Mouse (Mus musculus): ENCODE data around the gene Alpk1. TPM values are rescaled to one million over a fixed set of nuclear protein-coding genes. Genes with fewer than 3 reads are reported as not detected.

Alpk1 gene
- polyA plus RNA-seq, 1 experiment from 2014 or later: 0.99 TPM

- Histone ChIP-seq H3K4me1 (replicated peaks; ENCODE audit: control insufficient read depth, insufficient read depth, low read length) (peaks cover 8% of the 10 kb centered on the region), H3K27ac (ENCODE audit: low read length) (no peak overlapping the region), H3K4me2 (ENCODE audit: low read length) (no peak overlapping the region), H3K27me3 (replicated peaks; ENCODE audit: control insufficient read depth, insufficient read depth, low read length) (peaks cover 4% of the 10 kb centered on the region; the same call in 1 of the 2 replicates), H3K4me3 (replicated peaks; ENCODE audit: low read length) (no peak overlapping the region), H3K9ac (replicated peaks; ENCODE audit: low read depth, low read length) (no peak overlapping the region), H3K36me3 (ENCODE audit: control insufficient read depth, insufficient read depth) (no peaks in the 10 kb centered on the region), H3K9me3 (ENCODE audit: control insufficient read depth, low read length) (no peaks in the 10 kb centered on the region)
- peak; percentile 37; the same call in 1 of the 2 replicates for ATAC-seq
- 5% methylated on average over 2 of the region's 2 CpGs for WGBS
Observed at GRCm38 (mm10) chr3:127716759-127717158, 63.6 kb downstream of the Alpk1 start.

DNA sequence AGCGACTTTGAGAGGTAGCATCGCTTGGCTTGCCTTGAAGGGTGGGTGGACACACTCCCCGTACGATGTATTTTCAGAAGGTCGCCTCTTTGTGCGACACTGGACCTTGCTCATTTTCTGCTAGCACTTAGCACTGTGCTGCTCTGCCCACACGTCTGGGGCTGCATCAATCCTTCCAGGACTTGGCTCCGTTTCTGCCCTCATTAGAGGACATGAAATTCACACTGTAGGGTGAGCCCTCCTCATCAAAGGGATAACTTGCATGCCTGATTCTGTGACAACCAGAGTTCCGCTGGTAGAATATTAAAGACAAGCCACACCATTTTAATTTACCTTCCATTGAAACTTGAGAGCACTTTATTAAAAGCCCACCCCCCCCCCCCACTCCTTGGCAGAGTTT is 67.2 kb downstream of the Alpk1 start:
- Histone ChIP-seq H3K4me1 (replicated peaks; ENCODE audit: control insufficient read depth, insufficient read depth, low read length) (peaks cover 8% of the 10 kb centered on the region), H3K27me3 (replicated peaks; ENCODE audit: control insufficient read depth, insufficient read depth, low read length) (peaks cover 4% of the 10 kb centered on the region; the same call in 1 of the 2 replicates), H3K9ac (replicated peaks; ENCODE audit: low read depth, low read length) (no peak overlapping the region), H3K27ac (ENCODE audit: low read length) (peak overlapping the region; percentile 1; the same call in 1 of the 2 replicates), H3K9me3 (ENCODE audit: control insufficient read depth, low read length) (no peaks in the 10 kb centered on the region), H3K4me2 (ENCODE audit: low read length) (no peak overlapping the region), H3K36me3 (ENCODE audit: control insufficient read depth, insufficient read depth) (no peaks in the 10 kb centered on the region), H3K4me3 (replicated peaks; ENCODE audit: low read length) (no peak overlapping the region)
- peak; percentile 89 for ATAC-seq
- 21% methylated on average over 9 of the region's 9 CpGs for WGBS

DNA sequence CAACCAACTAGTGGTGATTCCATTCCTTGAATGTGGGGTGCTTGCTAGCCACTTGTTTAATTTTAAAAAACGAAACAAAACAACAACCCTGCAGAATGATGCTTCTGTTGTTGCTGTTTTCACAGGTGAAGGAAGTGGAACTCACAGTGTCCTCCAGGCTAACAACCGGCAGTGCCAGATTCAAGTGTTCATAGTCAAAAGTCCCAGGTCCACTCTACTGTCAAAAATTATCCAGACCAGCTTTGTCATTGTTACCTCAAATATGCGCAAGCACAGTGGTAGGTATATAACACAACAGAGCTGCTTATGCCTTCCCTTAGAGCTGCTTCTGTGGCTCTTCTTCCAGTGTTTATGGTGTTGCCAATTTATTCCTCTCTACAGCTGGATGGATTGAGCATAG is 68.8 kb downstream of the Alpk1 start:
- 81% methylated on average over 3 of the region's 3 CpGs for WGBS
- Histone ChIP-seq H3K4me3 (replicated peaks; ENCODE audit: low read length) (no peak overlapping the region), H3K4me2 (ENCODE audit: low read length) (no peak overlapping the region), H3K9me3 (ENCODE audit: control insufficient read depth, low read length) (no peaks in the 10 kb centered on the region), H3K27me3 (replicated peaks; ENCODE audit: control insufficient read depth, insufficient read depth, low read length) (peaks cover 4% of the 10 kb centered on the region; the same call in 1 of the 2 replicates), H3K9ac (replicated peaks; ENCODE audit: low read depth, low read length) (no peak overlapping the region), H3K36me3 (ENCODE audit: control insufficient read depth, insufficient read depth) (no peaks in the 10 kb centered on the region), H3K27ac (ENCODE audit: low read length) (no peak overlapping the region), H3K4me1 (replicated peaks; ENCODE audit: control insufficient read depth, insufficient read depth, low read length) (peaks cover 15% of the 10 kb centered on the region)
- ATAC-seq: no peak

- Histone ChIP-seq H3K27me3 (replicated peaks; ENCODE audit: control insufficient read depth, insufficient read depth, low read length) (peaks cover 5% of the 10 kb centered on the region; the same call in 1 of the 2 replicates), H3K4me3 (replicated peaks; ENCODE audit: low read length) (no peak overlapping the region), H3K9me3 (ENCODE audit: control insufficient read depth, low read length) (no peaks in the 10 kb centered on the region), H3K4me2 (ENCODE audit: low read length) (no peak overlapping the region), H3K4me1 (replicated peaks; ENCODE audit: control insufficient read depth, insufficient read depth, low read length) (peaks cover 23% of the 10 kb centered on the region), H3K9ac (replicated peaks; ENCODE audit: low read depth, low read length) (no peak overlapping the region), H3K36me3 (ENCODE audit: control insufficient read depth, insufficient read depth) (no peaks in the 10 kb centered on the region), H3K27ac (ENCODE audit: low read length) (peak overlapping the region; percentile 76)
- no peak for ATAC-seq
- 14% methylated on average over 5 of the region's 5 CpGs for WGBS
Observed at GRCm38 (mm10) chr3:127707089-127707485, 73.2 kb downstream of the Alpk1 start.

GRCm38 (mm10) chr3:127706445-127707088 is 73.8 kb downstream of the Alpk1 start:
- peak overlapping the region; percentile 62 for H3K4me2 ChIP-seq (ENCODE audit: low read length)
- peak overlapping the region; percentile 38 for H3K4me3 ChIP-seq (replicated peaks; ENCODE audit: low read length)
- H3K9ac ChIP-seq (replicated peaks; ENCODE audit: low read depth, low read length): peak overlapping the region; percentile 26; the same call in 1 of the 2 replicates
- H3K36me3 ChIP-seq (ENCODE audit: control insufficient read depth, insufficient read depth): no peaks in the 10 kb centered on the region
- 18% methylated on average over 8 of the region's 8 CpGs for WGBS
- no peak for ATAC-seq
- peak overlapping the region; percentile 76 for H3K27ac ChIP-seq (ENCODE audit: low read length)
- H3K9me3 ChIP-seq (ENCODE audit: control insufficient read depth, low read length): no peaks in the 10 kb centered on the region
- peaks cover 4% of the 10 kb centered on the region; the same call in 1 of the 2 replicates for H3K27me3 ChIP-seq (replicated peaks; ENCODE audit: control insufficient read depth, insufficient read depth, low read length)
- peaks cover 23% of the 10 kb centered on the region for H3K4me1 ChIP-seq (replicated peaks; ENCODE audit: control insufficient read depth, insufficient read depth, low read length)

GRCm38 (mm10) chr3:127705515-127706444 is 74.5 kb downstream of the Alpk1 start:
- peaks cover 4% of the 10 kb centered on the region; the same call in 1 of the 2 replicates for H3K27me3 ChIP-seq (replicated peaks; ENCODE audit: control insufficient read depth, insufficient read depth, low read length)
- H3K9ac ChIP-seq (replicated peaks; ENCODE audit: low read depth, low read length): peak overlapping the region; percentile 26; the same call in 1 of the 2 replicates
- peak; percentile 86 for ATAC-seq
- peaks cover 23% of the 10 kb centered on the region for H3K4me1 ChIP-seq (replicated peaks; ENCODE audit: control insufficient read depth, insufficient read depth, low read length)
- no peaks in the 10 kb centered on the region for H3K9me3 ChIP-seq (ENCODE audit: control insufficient read depth, low read length)
- peak overlapping the region; percentile 38 for H3K4me3 ChIP-seq (replicated peaks; ENCODE audit: low read length)
- 1% methylated on average over 30 of the region's 30 CpGs for WGBS
- H3K4me2 ChIP-seq (ENCODE audit: low read length): peak overlapping the region; percentile 62
- H3K27ac ChIP-seq (ENCODE audit: low read length): peak overlapping the region; percentile 76
- no peaks in the 10 kb centered on the region for H3K36me3 ChIP-seq (ENCODE audit: control insufficient read depth, insufficient read depth)

- H3K4me1 ChIP-seq (replicated peaks; ENCODE audit: control insufficient read depth, insufficient read depth, low read length): peaks cover 23% of the 10 kb centered on the region
- WGBS: 31% methylated on average over 11 of the region's 11 CpGs
- H3K36me3 ChIP-seq (ENCODE audit: control insufficient read depth, insufficient read depth): no peaks in the 10 kb centered on the region
- peak overlapping the region; percentile 38 for H3K4me3 ChIP-seq (replicated peaks; ENCODE audit: low read length)
- 0 out of 2 replicates have a peak, but pooled peaks cover 4% of the 10 kb centered on the region for H3K27me3 ChIP-seq (replicated peaks; ENCODE audit: control insufficient read depth, insufficient read depth, low read length)
- H3K4me2 ChIP-seq (ENCODE audit: low read length): peak overlapping the region; percentile 62
- H3K27ac ChIP-seq (ENCODE audit: low read length): peak overlapping the region; percentile 76
- no peaks in the 10 kb centered on the region for H3K9me3 ChIP-seq (ENCODE audit: control insufficient read depth, low read length)
- ATAC-seq: peak; percentile 21
- no peak overlapping the region for H3K9ac ChIP-seq (replicated peaks; ENCODE audit: low read depth, low read length)
Observed at GRCm38 (mm10) chr3:127705139-127705514, 75.2 kb downstream of the Alpk1 start.

DNA sequence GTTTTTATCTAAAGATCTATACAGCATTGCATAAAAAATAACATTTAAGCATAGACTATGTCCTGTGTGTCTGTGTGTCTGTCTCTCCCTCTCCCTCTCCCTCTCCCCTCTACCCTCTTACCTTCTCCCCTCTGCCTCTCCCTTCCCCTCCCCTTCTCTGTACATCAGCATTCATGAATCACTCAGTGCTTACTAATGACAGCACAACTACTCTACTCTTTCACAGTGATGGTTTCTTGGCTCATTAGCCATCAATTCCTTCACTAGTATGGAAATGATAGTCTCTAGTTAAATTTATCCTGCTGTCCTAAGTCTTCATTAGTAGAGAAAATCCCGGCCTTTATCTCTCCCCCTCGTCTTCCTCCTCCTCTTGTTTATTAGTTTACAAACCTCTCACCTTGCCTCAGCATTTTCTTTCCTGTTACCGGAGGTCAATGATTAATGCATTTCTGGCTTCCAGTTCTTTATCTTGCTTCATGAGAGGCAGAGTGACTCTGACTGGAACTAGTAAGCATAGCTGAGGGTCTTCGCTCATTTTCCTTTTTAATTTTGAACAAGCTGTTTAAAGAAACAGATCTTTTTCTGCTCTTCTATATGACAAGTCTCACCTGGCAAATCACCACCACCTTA is 79.0 kb downstream of the Alpk1 start:
- Histone ChIP-seq H3K27me3 (replicated peaks; ENCODE audit: control insufficient read depth, insufficient read depth, low read length) (0 out of 2 replicates have a peak, but pooled peaks cover 4% of the 10 kb centered on the region), H3K27ac (ENCODE audit: low read length) (no peak overlapping the region), H3K4me3 (replicated peaks; ENCODE audit: low read length) (no peak overlapping the region), H3K36me3 (ENCODE audit: control insufficient read depth, insufficient read depth) (no peaks in the 10 kb centered on the region), H3K9me3 (ENCODE audit: control insufficient read depth, low read length) (no peaks in the 10 kb centered on the region), H3K4me1 (replicated peaks; ENCODE audit: control insufficient read depth, insufficient read depth, low read length) (peaks cover 14% of the 10 kb centered on the region), H3K9ac (replicated peaks; ENCODE audit: low read depth, low read length) (no peak overlapping the region), H3K4me2 (ENCODE audit: low read length) (no peak overlapping the region)
- ATAC-seq: no peak
- WGBS: 35% methylated on average over 4 of the region's 4 CpGs

DNA sequence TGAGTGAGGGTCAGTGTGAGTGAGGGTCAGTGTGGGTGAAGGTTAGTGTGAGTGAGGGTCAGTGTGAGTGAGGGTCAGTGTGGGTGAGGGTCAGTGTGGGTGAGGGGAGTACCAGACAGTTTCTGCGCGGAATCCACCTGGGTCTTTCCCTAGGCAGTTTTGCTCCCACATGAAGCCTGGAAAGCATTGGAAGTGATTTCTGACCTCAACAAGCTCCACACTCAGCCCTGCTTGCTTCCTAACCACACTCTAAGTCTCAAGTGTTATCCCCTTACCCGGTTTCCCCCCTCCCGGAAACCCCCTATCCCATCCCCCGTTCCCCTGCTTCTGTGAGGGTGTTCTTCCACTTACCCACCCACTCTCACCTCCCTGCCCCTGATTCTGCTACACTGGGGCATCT is 81.7 kb downstream of the Alpk1 start:
- ATAC-seq: no peak
- H3K4me2 ChIP-seq (ENCODE audit: low read length): no peak overlapping the region

More for the DNA sequence above, 81.7 kb downstream of the Alpk1 start:
- H3K9me3 ChIP-seq (ENCODE audit: control insufficient read depth, low read length): no peaks in the 10 kb centered on the region
- 0 out of 2 replicates have a peak, but pooled peaks cover 6% of the 10 kb centered on the region for H3K27me3 ChIP-seq (replicated peaks; ENCODE audit: control insufficient read depth, insufficient read depth, low read length)
- H3K36me3 ChIP-seq (ENCODE audit: control insufficient read depth, insufficient read depth): no peaks in the 10 kb centered on the region
- 87% methylated on average over 5 of the region's 5 CpGs for WGBS
- no peak overlapping the region for H3K4me3 ChIP-seq (replicated peaks; ENCODE audit: low read length)
- H3K27ac ChIP-seq (ENCODE audit: low read length): no peak overlapping the region
- no peak overlapping the region for H3K9ac ChIP-seq (replicated peaks; ENCODE audit: low read depth, low read length)
- H3K4me1 ChIP-seq (replicated peaks; ENCODE audit: control insufficient read depth, insufficient read depth, low read length): peaks cover 11% of the 10 kb centered on the region

Measured in forebrain, embryonic 16.5 days (tissue).